Mouse (Mus musculus): Measurements from ENCODE around the gene 9530053A07Rik. TPM values are rescaled to one million over a fixed set of nuclear protein-coding genes. Genes with fewer than 3 reads are reported as not detected.

9530053A07Rik gene
- total RNA-seq, 2 experiments from 2014 or later: not detected

GRCm38 (mm10) chr7:28214142-28214541 lies 84.9 kb downstream of the 9530053A07Rik start:
- DNase-seq: peak; percentile 52 to 80
- intact Hi-C loops (cut with DNase I): loop anchor here (1.0 to 5.0 kb wide), 2 partner anchors 66 to 88 kb away; partner anchors contain the start of gene Dll3

Other genes starting within 250 kb of the 9530053A07Rik start
- gene Zfp974, start 200.0 kb upstream of the 9530053A07Rik start, total RNA-seq (2021): 1 to 10 TPM; 4.4 to 5.3 TPM
- 1 to 10 TPM; 7.1 to 7.9 TPM for gene Zfp780b, start 150.3 kb upstream of the 9530053A07Rik start, total RNA-seq (2021)
- under 1 TPM; 0.79 to 0.86 TPM for gene Zfp850, start 115.4 kb upstream of the 9530053A07Rik start, total RNA-seq (2021)
- 10 to 100 TPM; 88.9 to 91.6 TPM for gene Psmc4, start 79.4 kb upstream of the 9530053A07Rik start, total RNA-seq (2021)
- not detected for gene Fcgbp, start 58.2 kb upstream of the 9530053A07Rik start, total RNA-seq (2021)
- 10 to 100 TPM; 32.0 to 33.5 TPM for gene Fbl, start 40.2 kb downstream of the 9530053A07Rik start, total RNA-seq (2021)
- gene Dyrk1b, start 50.0 kb downstream of the 9530053A07Rik start, total RNA-seq (2021): 10 to 100 TPM; 31.2 to 34.2 TPM
- 10 to 100 TPM; 11.7 to 12.0 TPM for gene Eid2, start 138.4 kb downstream of the 9530053A07Rik start, total RNA-seq (2021)
- gene Eid2b, start 148.3 kb downstream of the 9530053A07Rik start, total RNA-seq (2021): 10 to 100 TPM; 12.6 to 13.5 TPM
- gene Selenov, start 161.7 kb downstream of the 9530053A07Rik start, total RNA-seq (2021): not detected
- not detected for gene Dll3, start 172.8 kb downstream of the 9530053A07Rik start, total RNA-seq (2021)
- 10 to 100 TPM; 58.9 to 66.3 TPM for gene Timm50, start 182.6 kb downstream of the 9530053A07Rik start, total RNA-seq (2021)
- gene Supt5, start 209.3 kb downstream of the 9530053A07Rik start, total RNA-seq (2021): 10 to 100 TPM; 56.8 to 62.8 TPM
- gene Rps16, start 221.2 kb downstream of the 9530053A07Rik start, total RNA-seq (2021): 100 to 1,000 TPM; 494 to 516 TPM
- gene Plekhg2, start 243.1 kb downstream of the 9530053A07Rik start, total RNA-seq (2021): 10 to 100 TPM; 15.1 to 15.8 TPM

Data from heart, postnatal 36 days (tissue).